Mouse (Mus musculus) forebrain, postnatal 0 days (tissue): Measurements from ENCODE around the gene Gm15737. TPM values are rescaled to one million over a fixed set of nuclear protein-coding genes. Genes with fewer than 3 reads are reported as not detected.

Experiments used
- ATAC-seq: fragments of 200-750 bp; cut with Nextera tagmentation; 2 replicates; pipeline ENCODE4 v1.8.0; 2017; ENCODE audit warnings: mild to moderate bottlenecking, moderate library complexity
- DNase-seq: peaks from one replicate; pipeline ENCODE4 v3.0.0-alpha.2; 2015
- H3K27ac ChIP-seq: fragments of 300-500 bp; sonication (generic); 2 replicates; pipeline ENCODE4 v1.5.1; 2014; ENCODE audit warnings: low read depth, mild to moderate bottlenecking, antibody characterized with exemption, low read length, moderate library complexity, mixed read lengths
- H3K27me3 ChIP-seq: fragments of 300-500 bp; sonication (generic); 2 replicates; pipeline ENCODE4 v1.6.1; 2014; ENCODE audit warnings: mild to moderate bottlenecking, low read length, mixed read lengths; ENCODE audit not compliant: insufficient read depth
- H3K36me3 ChIP-seq: fragments of 300-500 bp; sonication (generic); 2 replicates; pipeline ENCODE4 v1.6.1; 2014; ENCODE audit warnings: mild to moderate bottlenecking, moderate library complexity; ENCODE audit not compliant: insufficient read depth
- H3K4me1 ChIP-seq: fragments of 300-500 bp; sonication (generic); 2 replicates; pipeline ENCODE4 v1.6.1; 2014; ENCODE audit warnings: antibody characterized with exemption; ENCODE audit not compliant: insufficient read depth
- H3K4me2 ChIP-seq: fragments of 300-500 bp; sonication (generic); 2 replicates; pipeline ENCODE4 v1.6.1; 2014; ENCODE audit warnings: low read depth, mild to moderate bottlenecking, moderate library complexity
- H3K4me3 ChIP-seq: fragments of 300-500 bp; sonication (generic); 2 replicates; pipeline ENCODE4 v1.5.1; 2014; ENCODE audit warnings: low read depth, low read length, mixed read lengths
- H3K9ac ChIP-seq: fragments of 300-500 bp; sonication (generic); 2 replicates; pipeline ENCODE4 v1.6.1; 2014; ENCODE audit warnings: mild to moderate bottlenecking
- H3K9me3 ChIP-seq: fragments of 300-500 bp; sonication (generic); 2 replicates; pipeline ENCODE4 v1.6.1; 2016; ENCODE audit warnings: low read length
- CTCF ChIP-seq: sonication (generic); IDR thresholded peaks from 2 replicates; pipeline ENCODE4 v1.5.1; 2016; ENCODE audit warnings: antibody characterized with exemption, control low read depth, low read depth
- WGBS: fragments of 180-500 bp; shearing (Covaris S2); extraction: QIAGEN DNeasy Blood & Tissue Kit; methylation state at CpG from one replicate; pipeline ENCODE4 v1.1.7; 2014; 5-methylcytosine and 5-hydroxymethylcytosine counted together
- polyA plus RNA-seq: library from polyadenylated mRNA; unstranded; fragments of >200 nt; fragmentation: Nextera tagmentation; extraction: Ambion mirVana; gene quantifications from 2 replicates; pipeline ENCODE4 v1.2.1, GENCODE M21; 2015
- total RNA-seq: library from RNA; depleted of rRNA; stranded (reverse); fragments of >200 nt; gene quantifications from 2 replicates; pipeline ENCODE4 v1.2.3, GENCODE M21; 2014; rRNA removed

The Gm15737 gene
- total RNA-seq (not detected in 2 replicates), polyA plus RNA-seq (not detected in 2 replicates)

- no peaks in the 10 kb centered on the region for H3K4me1 ChIP-seq
- no peak within 1 kb of the TSS for H3K9ac ChIP-seq
- no peak for TF ChIP-seq CTCF
- H3K27me3 ChIP-seq: no peaks in the 10 kb centered on the region
- ATAC-seq: no peak
- H3K4me2 ChIP-seq: no peak within 1 kb of the TSS
- WGBS: 66% methylated on average over 4 of the region's 4 CpGs
- no peak within 1 kb of the TSS for H3K4me3 ChIP-seq
- DNase-seq: no peak
- no peaks in the 10 kb centered on the region for H3K9me3 ChIP-seq
- no peak within 1 kb of the TSS for H3K27ac ChIP-seq
- H3K36me3 ChIP-seq: no peaks in the 10 kb centered on the region
Measured at GRCm38 (mm10) chr6:92869089-92869581, at the start of gene Gm15737. TSS of gene Gm15737 (plus strand) at chr6:92869357.

GRCm38 (mm10) chr6:92821606-92822005 lies 47.6 kb upstream of the Gm15737 start:
- Histone ChIP-seq H3K9me3 (no peaks in the 10 kb centered on the region), H3K4me1 (no peaks in the 10 kb centered on the region), H3K27me3 (no peaks in the 10 kb centered on the region), H3K27ac (no peak overlapping the region), H3K9ac (no peak overlapping the region), H3K4me3 (no peak overlapping the region), H3K36me3 (no peaks in the 10 kb centered on the region), H3K4me2 (no peak overlapping the region)
- no peak for TF ChIP-seq CTCF
- DNase-seq: no peak
- 12% methylated on average over 5 of the region's 5 CpGs for WGBS
- ATAC-seq: no peak

GRCm38 (mm10) chr6:92822006-92822405 lies 47.2 kb upstream of the Gm15737 start:
- DNase-seq (no peak), ATAC-seq (no peak)
- WGBS: 45% methylated on average over 6 of the region's 6 CpGs
- Histone ChIP-seq H3K4me1 (no peaks in the 10 kb centered on the region), H3K4me2 (no peak overlapping the region), H3K9ac (no peak overlapping the region), H3K9me3 (no peaks in the 10 kb centered on the region), H3K36me3 (no peaks in the 10 kb centered on the region), H3K27ac (no peak overlapping the region), H3K27me3 (no peaks in the 10 kb centered on the region), H3K4me3 (no peak overlapping the region)
- no peak for TF ChIP-seq CTCF

- Histone ChIP-seq H3K9ac (no peak overlapping the region), H3K27ac (no peak overlapping the region), H3K36me3 (no peaks in the 10 kb centered on the region), H3K4me1 (no peaks in the 10 kb centered on the region), H3K9me3 (no peaks in the 10 kb centered on the region), H3K4me3 (no peak overlapping the region), H3K27me3 (no peaks in the 10 kb centered on the region), H3K4me2 (no peak overlapping the region)
- no peak for TF ChIP-seq CTCF
- ATAC-seq: no peak
- no peak for DNase-seq
- WGBS: 44% methylated on average over 7 of the region's 7 CpGs
Measured at GRCm38 (mm10) chr6:92823991-92824390, 45.2 kb upstream of the Gm15737 start.

- DNase-seq (no peak), ATAC-seq (no peak)
- Histone ChIP-seq H3K27ac (no peak overlapping the region), H3K4me3 (no peak overlapping the region), H3K4me2 (no peak overlapping the region), H3K4me1 (no peaks in the 10 kb centered on the region), H3K9me3 (no peaks in the 10 kb centered on the region), H3K9ac (no peak overlapping the region), H3K27me3 (no peaks in the 10 kb centered on the region), H3K36me3 (no peaks in the 10 kb centered on the region)
- TF ChIP-seq CTCF: no peak
- 84% methylated on average over 5 of the region's 5 CpGs for WGBS
Measured at GRCm38 (mm10) chr6:92826561-92826960, 42.6 kb upstream of the Gm15737 start.

- ATAC-seq: no peak
- DNase-seq: no peak
- no peaks in the 10 kb centered on the region for H3K4me1 ChIP-seq
- no peak overlapping the region for H3K9ac ChIP-seq
- no peaks in the 10 kb centered on the region for H3K36me3 ChIP-seq
- no peak overlapping the region for H3K27ac ChIP-seq
- no peak for TF ChIP-seq CTCF
- WGBS: 60% methylated on average over 5 of the region's 5 CpGs
- H3K4me3 ChIP-seq: no peak overlapping the region
- H3K4me2 ChIP-seq: no peak overlapping the region
- no peaks in the 10 kb centered on the region for H3K9me3 ChIP-seq
- H3K27me3 ChIP-seq: no peaks in the 10 kb centered on the region
Measured at GRCm38 (mm10) chr6:92827360-92827759, 41.8 kb upstream of the Gm15737 start.

GRCm38 (mm10) chr6:92829148-92829547 lies 40.0 kb upstream of the Gm15737 start:
- H3K4me1 ChIP-seq: no peaks in the 10 kb centered on the region
- no peaks in the 10 kb centered on the region for H3K9me3 ChIP-seq
- WGBS: 89% methylated on average over 2 of the region's 2 CpGs
- DNase-seq: no peak
- TF ChIP-seq CTCF: no peak
- H3K27me3 ChIP-seq: no peaks in the 10 kb centered on the region
- no peaks in the 10 kb centered on the region for H3K36me3 ChIP-seq
- H3K4me2 ChIP-seq: no peak overlapping the region
- no peak overlapping the region for H3K9ac ChIP-seq
- no peak overlapping the region for H3K27ac ChIP-seq
- no peak overlapping the region for H3K4me3 ChIP-seq
- no peak for ATAC-seq
